In the genomic region with DNA sequence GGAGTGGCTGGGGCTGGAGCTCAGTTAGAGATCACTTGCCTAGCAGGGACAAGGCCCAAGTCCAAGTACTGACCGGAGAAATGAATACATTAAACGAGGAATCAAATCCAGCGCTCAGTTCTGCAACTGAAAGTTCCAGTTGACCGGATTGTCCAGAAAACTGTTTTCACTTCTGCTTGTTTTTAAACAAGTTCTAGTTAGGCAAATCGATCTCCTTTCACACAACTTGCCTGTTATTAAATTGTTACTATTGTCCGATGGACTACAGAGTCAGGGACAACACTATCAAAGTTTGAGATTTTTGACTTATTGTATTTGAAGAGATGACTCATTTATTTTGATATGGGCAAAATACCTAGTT, we compare ENCODE assay signal across 12 mouse cellular contexts. TPM values are rescaled to one million over a fixed set of nuclear protein-coding genes. Genes with fewer than 3 reads are reported as not detected.
DNase-seq lines count a peak whose midpoint lies in the region; ATAC-seq and TF ChIP-seq lines count a peak whose summit lies in the region.
"Had no signal": no experiment of that assay in that cellular context is flagged by ENCODE, and none has a peak within 500 bp of the region (broad histone marks: within the 10 kb centered on the region; RNA-seq: fewer than 3 reads in every experiment).

No protein-coding gene starts in this region.

- WGBS in heart, embryonic 16.5 days = 84% methylated on average over 6 of the region's 6 CpGs
- 88% methylated on average over 6 of the region's 6 CpGs for WGBS in heart, adult 2 months
- 82% methylated on average over 6 of the region's 6 CpGs for WGBS in forebrain, postnatal 0 days
- WGBS in liver, embryonic 16.5 days (ENCODE audit: insufficient replicate concordance) = 74% methylated on average over 6 of the region's 6 CpGs

- H3K27me3 ChIP-seq in heart, embryonic 16.5 days (ENCODE audit: control insufficient read depth, insufficient read depth, low read length) = 0 out of 2 replicates have a peak, but pooled peaks cover 2% of the 10 kb centered on the region
- no peaks in the 10 kb centered on the region for H3K27me3 ChIP-seq in heart, adult 2 months (ENCODE audit: control insufficient read depth, insufficient read depth, low read length)
- H3K27me3 ChIP-seq in E14TG2a.4 (ENCODE audit: insufficient read depth, low read length) = peaks cover 7% of the 10 kb centered on the region
- H3K27me3 ChIP-seq in forebrain, postnatal 0 days (ENCODE audit: insufficient read depth, low read length) = no peaks in the 10 kb centered on the region
- no peaks in the 10 kb centered on the region for H3K27me3 ChIP-seq in liver, embryonic 16.5 days (ENCODE audit: control insufficient read depth, insufficient read depth, low read depth, low read length)

- intact Hi-C loops in heart, adult 2 months (cut with DNase I) = no loop called here

- no peak for TF ChIP-seq EP300 in heart, adult 2 months (IDR thresholded peaks at IDR 0.05; ENCODE audit: insufficient read depth, low read depth, low read length)

- DNase-seq in heart, adult 2 months = no peak
- no peak for DNase-seq in forebrain, postnatal 0 days
- DNase-seq in spleen, postnatal 4 days (ENCODE audit: low spot score in 2 of 2) = no peak
- no peak for DNase-seq in adrenal gland, adult 2 months
- DNase-seq in cerebellum, postnatal 14 days = no peak

- no peak for TF ChIP-seq POLR2A in heart, adult 2 months (IDR thresholded peaks at IDR 0.05; ENCODE audit: insufficient read depth, low read depth, low read length)

- no peaks in the 10 kb centered on the region for H3K9me3 ChIP-seq in heart, embryonic 16.5 days (replicated peaks; ENCODE audit: control insufficient read depth, low read length)
- no peaks in the 10 kb centered on the region for H3K9me3 ChIP-seq in E14TG2a.4 (ENCODE audit: low read length)
- H3K9me3 ChIP-seq in forebrain, postnatal 0 days (ENCODE audit: low read length) = no peaks in the 10 kb centered on the region
- no peaks in the 10 kb centered on the region for H3K9me3 ChIP-seq in liver, embryonic 16.5 days (replicated peaks; ENCODE audit: control insufficient read depth, low read length)

- H3K79me2 ChIP-seq in heart, adult 2 months (replicated peaks; ENCODE audit: control insufficient read depth, insufficient read depth, low read length) = no peaks in the 10 kb centered on the region

- no peak overlapping the region for H3K4me3 ChIP-seq in heart, embryonic 16.5 days (ENCODE audit: low read length)
- H3K4me3 ChIP-seq in heart, adult 2 months = no peak overlapping the region
- peak overlapping the region; percentile 71 for H3K4me3 ChIP-seq in E14TG2a.4 (replicated peaks; ENCODE audit: low read length)
- H3K4me3 ChIP-seq in forebrain, postnatal 0 days (ENCODE audit: low read depth, low read length) = peak overlapping the region; percentile 35
- H3K4me3 ChIP-seq in liver, embryonic 16.5 days (ENCODE audit: low read depth, low read length) = no peak overlapping the region

- no peak for ATAC-seq in heart, embryonic 16.5 days (replicated peaks; ENCODE audit: extremely low read depth, insufficient read depth, low FRiP score)
- no peak for ATAC-seq in forebrain, postnatal 0 days
- ATAC-seq in liver, embryonic 16.5 days (ENCODE audit: low read depth) = no peak
- ATAC-seq: CD4-positive, CD25-positive, alpha-beta regulatory T cell, adult 4 months; inflammation-experienced regulatory T-cells, adult 6 months had no signal

- H3K9ac ChIP-seq in heart, embryonic 16.5 days (ENCODE audit: low read length) = 0 out of 2 replicates have a peak overlapping the region, but pooled peaks have one; percentile 55
- no peak overlapping the region for H3K9ac ChIP-seq in heart, adult 2 months (ENCODE audit: low read depth, low read length)
- H3K9ac ChIP-seq in forebrain, postnatal 0 days = peak overlapping the region; percentile 47; the same call in 1 of the 2 replicates
- no peak overlapping the region for H3K9ac ChIP-seq in liver, embryonic 16.5 days (ENCODE audit: low read depth, low read length)

- no peaks in the 10 kb centered on the region for H3K36me3 ChIP-seq in heart, embryonic 16.5 days (ENCODE audit: control insufficient read depth, insufficient read depth)
- H3K36me3 ChIP-seq in heart, adult 2 months (ENCODE audit: control insufficient read depth, insufficient read depth, low read length) = no peaks in the 10 kb centered on the region
- H3K36me3 ChIP-seq in E14TG2a.4 (ENCODE audit: insufficient read depth, low read length) = no peaks in the 10 kb centered on the region
- no peaks in the 10 kb centered on the region for H3K36me3 ChIP-seq in forebrain, postnatal 0 days (ENCODE audit: insufficient read depth)
- H3K36me3 ChIP-seq in liver, embryonic 16.5 days (ENCODE audit: control insufficient read depth, insufficient read depth) = no peaks in the 10 kb centered on the region

- H3K4me1 ChIP-seq in heart, embryonic 16.5 days (ENCODE audit: control insufficient read depth, insufficient read depth, low read length) = no peaks in the 10 kb centered on the region; the same call in 1 of the 2 replicates
- H3K4me1 ChIP-seq in heart, adult 2 months (ENCODE audit: control insufficient read depth, insufficient read depth, low read length) = no peaks in the 10 kb centered on the region
- peaks cover 54% of the 10 kb centered on the region for H3K4me1 ChIP-seq in E14TG2a.4 (replicated peaks; ENCODE audit: low read depth, low read length)
- 0 out of 2 replicates have a peak, but pooled peaks cover 2% of the 10 kb centered on the region for H3K4me1 ChIP-seq in forebrain, postnatal 0 days (ENCODE audit: insufficient read depth)
- peaks cover 9% of the 10 kb centered on the region for H3K4me1 ChIP-seq in liver, embryonic 16.5 days (ENCODE audit: control insufficient read depth, low read depth, low read length)

- H3K4me2 ChIP-seq in heart, embryonic 16.5 days (ENCODE audit: low read depth, low read length) = peak overlapping the region; percentile 58
- peak overlapping the region; percentile 59 for H3K4me2 ChIP-seq in forebrain, postnatal 0 days (ENCODE audit: low read depth)
- H3K4me2 ChIP-seq in liver, embryonic 16.5 days (ENCODE audit: low read depth, low read length) = 0 out of 2 replicates have a peak overlapping the region, but pooled peaks have one; percentile 8

- TF ChIP-seq CTCF in heart, adult 2 months (IDR thresholded peaks at IDR 0.05) = no peak
- no peak for TF ChIP-seq CTCF in E14TG2a.4 (conservative IDR thresholded peaks at IDR 0.05; ENCODE audit: low read length)
- TF ChIP-seq CTCF in forebrain, postnatal 0 days (IDR thresholded peaks at IDR 0.05; ENCODE audit: low read depth) = no peak

- H3K27ac ChIP-seq in heart, embryonic 16.5 days (ENCODE audit: low read length) = no peak overlapping the region
- H3K27ac ChIP-seq in heart, adult 2 months = no peak overlapping the region
- H3K27ac ChIP-seq in forebrain, postnatal 0 days (ENCODE audit: low read depth, low read length) = no peak overlapping the region
- no peak overlapping the region for H3K27ac ChIP-seq in liver, embryonic 16.5 days (ENCODE audit: low read length)
- H3K27ac ChIP-seq: macrophage had no signal

RNA-seq across cellular contexts. Expression of gene Slc6a16, which starts 0.5 kb away (rescaled TPM):
- polyA plus RNA-seq in heart, embryonic 16.5 days (2015; fragmentation: Nextera tagmentation; extraction: Ambion mirVana) = 0.09 TPM in 1 of 2 replicates, not detected in the other
- total RNA-seq in heart, adult 2 months (2021) = not detected
- 0.15 TPM in 1 of 2 replicates, not detected in the other for polyA plus RNA-seq in heart, adult 2 months (2012; rRNA removed)
- 0.24 TPM in 1 of 2 replicates, not detected in the other for total RNA-seq in forebrain, postnatal 0 days (2014; rRNA removed)
- 0.74 and 1.7 TPM in 2 replicates for polyA plus RNA-seq in forebrain, postnatal 0 days (2015; fragmentation: Nextera tagmentation; extraction: Ambion mirVana)
- not detected in 2 replicates for polyA plus RNA-seq in liver, embryonic 16.5 days (2015; fragmentation: Nextera tagmentation; extraction: Ambion mirVana)
- total RNA-seq in adrenal gland, adult 2 months (2021) = not detected
- 0.04 TPM in 1 of 2 replicates, not detected in the other for polyA plus RNA-seq in adrenal gland, adult 2 months (2012; rRNA removed)
- total RNA-seq: adrenal gland, postnatal 36 days had no signal
- polyA plus RNA-seq: CD4-positive, CD25-positive, alpha-beta regulatory T cell, adult 4 months; inflammation-experienced regulatory T-cells, adult 6 months; macrophage had no signal

RNA-seq across cellular contexts. Expression of gene Cd37, which starts 2.5 kb away (rescaled TPM):
- 5.0 and 9.2 TPM in 2 replicates for polyA plus RNA-seq in heart, embryonic 16.5 days (2015; fragmentation: Nextera tagmentation; extraction: Ambion mirVana)
- 1 to 10 TPM; 3.1 to 4.3 TPM for total RNA-seq in heart, adult 2 months (2021)
- polyA plus RNA-seq in heart, adult 2 months (2012; rRNA removed) = 10.0 and 21.2 TPM in 2 replicates
- total RNA-seq in forebrain, postnatal 0 days (2014; rRNA removed) = 0.46 and 0.62 TPM in 2 replicates
- 2.0 and 2.5 TPM in 2 replicates for polyA plus RNA-seq in forebrain, postnatal 0 days (2015; fragmentation: Nextera tagmentation; extraction: Ambion mirVana)
- polyA plus RNA-seq in liver, embryonic 16.5 days (2015; fragmentation: Nextera tagmentation; extraction: Ambion mirVana) = 16.4 and 19.3 TPM in 2 replicates
- total RNA-seq in adrenal gland, adult 2 months (2021) = 1 to 10 TPM; 2.9 to 5.2 TPM
- 10.9 and 14.3 TPM in 2 replicates for polyA plus RNA-seq in adrenal gland, adult 2 months (2012; rRNA removed)

RNA-seq across cellular contexts. Expression of gene Tead2, which starts 25.8 kb away (rescaled TPM):
- 88.0 and 92.4 TPM in 2 replicates for polyA plus RNA-seq in heart, embryonic 16.5 days (2015; fragmentation: Nextera tagmentation; extraction: Ambion mirVana)
- total RNA-seq in heart, adult 2 months (2021) = 10 to 100 TPM in 1 of 2 experiments, 1 to 10 TPM in 1; 6.2 to 10.8 TPM
- polyA plus RNA-seq in heart, adult 2 months (2012; rRNA removed) = 13.1 and 14.0 TPM in 2 replicates
- total RNA-seq in forebrain, postnatal 0 days (2014; rRNA removed) = 30.6 and 40.6 TPM in 2 replicates
- 18.4 and 22.5 TPM in 2 replicates for polyA plus RNA-seq in forebrain, postnatal 0 days (2015; fragmentation: Nextera tagmentation; extraction: Ambion mirVana)
- 5.0 and 6.5 TPM in 2 replicates for polyA plus RNA-seq in liver, embryonic 16.5 days (2015; fragmentation: Nextera tagmentation; extraction: Ambion mirVana)
- 1 to 10 TPM; 8.3 to 9.2 TPM for total RNA-seq in adrenal gland, adult 2 months (2021)
- 12.4 and 12.6 TPM in 2 replicates for polyA plus RNA-seq in adrenal gland, adult 2 months (2012; rRNA removed)
- polyA plus RNA-seq: macrophage had no signal

RNA-seq across cellular contexts. Expression of gene Dkkl1, which starts 29.4 kb away (rescaled TPM):
- polyA plus RNA-seq in heart, embryonic 16.5 days (2015; fragmentation: Nextera tagmentation; extraction: Ambion mirVana) = 1.2 and 1.4 TPM in 2 replicates
- not detected for total RNA-seq in heart, adult 2 months (2021)
- 0.37 and 0.73 TPM in 2 replicates for polyA plus RNA-seq in heart, adult 2 months (2012; rRNA removed)
- 8.4 and 9.1 TPM in 2 replicates for total RNA-seq in forebrain, postnatal 0 days (2014; rRNA removed)
- 8.9 and 12.1 TPM in 2 replicates for polyA plus RNA-seq in forebrain, postnatal 0 days (2015; fragmentation: Nextera tagmentation; extraction: Ambion mirVana)
- 1.5 and 2.2 TPM in 2 replicates for polyA plus RNA-seq in liver, embryonic 16.5 days (2015; fragmentation: Nextera tagmentation; extraction: Ambion mirVana)
- total RNA-seq in adrenal gland, adult 2 months (2021) = not detected
- not detected in 2 replicates for polyA plus RNA-seq in adrenal gland, adult 2 months (2012; rRNA removed)
- total RNA-seq: adrenal gland, postnatal 36 days had no signal
- polyA plus RNA-seq: macrophage had no signal

RNA-seq across cellular contexts. Expression of gene Slc6a21, which starts 35.9 kb away (rescaled TPM):
- polyA plus RNA-seq in heart, embryonic 16.5 days (2015; fragmentation: Nextera tagmentation; extraction: Ambion mirVana) = not detected in 2 replicates
- total RNA-seq in heart, adult 2 months (2021) = not detected
- 0.38 and 0.55 TPM in 2 replicates for polyA plus RNA-seq in heart, adult 2 months (2012; rRNA removed)
- total RNA-seq in forebrain, postnatal 0 days (2014; rRNA removed) = not detected in 2 replicates
- polyA plus RNA-seq in forebrain, postnatal 0 days (2015; fragmentation: Nextera tagmentation; extraction: Ambion mirVana) = not detected in 2 replicates
- not detected in 2 replicates for polyA plus RNA-seq in liver, embryonic 16.5 days (2015; fragmentation: Nextera tagmentation; extraction: Ambion mirVana)
- total RNA-seq in adrenal gland, adult 2 months (2021) = not detected
- not detected in 2 replicates for polyA plus RNA-seq in adrenal gland, adult 2 months (2012; rRNA removed)
- polyA plus RNA-seq: CD4-positive, CD25-positive, alpha-beta regulatory T cell, adult 4 months; macrophage had no signal

Comparison
In these comparisons a context has a peak if more than half of its experiments do, and no peak if none do; other contexts are left out.
1. H3K9ac ChIP-seq: peak in heart, embryonic 16.5 days (single experiment) and forebrain, postnatal 0 days (single experiment); none in heart, adult 2 months (single experiment) and liver, embryonic 16.5 days (single experiment).
2. H3K4me2 ChIP-seq: peak in every context shown above with its lines; median percentile 59 in forebrain, postnatal 0 days; 58 in heart, embryonic 16.5 days; 8 in liver, embryonic 16.5 days.
3. H3K4me3 ChIP-seq: peak in E14TG2a.4 (single experiment) and forebrain, postnatal 0 days (single experiment); none in heart, embryonic 16.5 days (single experiment), heart, adult 2 months (single experiment) and liver, embryonic 16.5 days (single experiment).